Mouse (Mus musculus) erythroblast, embryonic 14.5 days (primary cell): Measurements from ENCODE around the gene Chd5.

Experiments
- GATA1 ChIP-seq: IDR thresholded peaks from 2 replicates; pipeline ENCODE4 v1.6.1; 2012; ENCODE audit warnings: low read length, inconsistent platforms, mixed read lengths
- TAL1 ChIP-seq: IDR thresholded peaks from 3 replicates; pipeline ENCODE4 v1.6.1; 2012; ENCODE audit warnings: low read length, inconsistent platforms, mixed read lengths

DNA sequence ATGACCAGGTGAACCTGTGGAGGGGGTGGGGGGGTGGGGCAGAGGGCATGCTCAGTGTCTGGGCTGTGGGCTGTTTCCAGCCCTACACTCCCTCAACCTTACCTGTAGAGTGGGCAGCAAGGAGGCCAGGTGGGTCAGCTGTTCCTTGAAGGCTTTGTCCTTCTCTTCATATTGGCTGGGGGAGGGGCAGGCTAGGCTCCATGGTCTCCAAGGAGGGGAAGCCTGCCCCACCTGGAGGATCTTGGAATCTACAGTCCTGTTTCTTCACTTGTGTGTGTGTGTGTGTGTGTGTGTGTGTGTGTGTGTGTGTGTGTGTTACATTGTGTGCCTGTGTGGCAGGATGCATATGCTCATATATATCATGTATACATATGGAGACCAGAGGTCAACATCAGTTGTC is 24.5 kb upstream of the Chd5 start:
- TF ChIP-seq GATA1, result no peak
- no peak for TF ChIP-seq TAL1
